Mouse (Mus musculus) lung, postnatal 0 days (tissue): ENCODE measurements around the gene Cd4.

Experiments
- CTCF ChIP-seq: IDR thresholded peaks from 2 replicates; pipeline ENCODE4 v1.5.1; 2016; ENCODE audit warnings: antibody characterized with exemption, mild to moderate bottlenecking
- EP300 ChIP-seq: IDR thresholded peaks from 2 replicates; pipeline ENCODE4 v1.6.1; 2016; ENCODE audit warnings: antibody characterized with exemption, mild to moderate bottlenecking, control low read depth

DNA sequence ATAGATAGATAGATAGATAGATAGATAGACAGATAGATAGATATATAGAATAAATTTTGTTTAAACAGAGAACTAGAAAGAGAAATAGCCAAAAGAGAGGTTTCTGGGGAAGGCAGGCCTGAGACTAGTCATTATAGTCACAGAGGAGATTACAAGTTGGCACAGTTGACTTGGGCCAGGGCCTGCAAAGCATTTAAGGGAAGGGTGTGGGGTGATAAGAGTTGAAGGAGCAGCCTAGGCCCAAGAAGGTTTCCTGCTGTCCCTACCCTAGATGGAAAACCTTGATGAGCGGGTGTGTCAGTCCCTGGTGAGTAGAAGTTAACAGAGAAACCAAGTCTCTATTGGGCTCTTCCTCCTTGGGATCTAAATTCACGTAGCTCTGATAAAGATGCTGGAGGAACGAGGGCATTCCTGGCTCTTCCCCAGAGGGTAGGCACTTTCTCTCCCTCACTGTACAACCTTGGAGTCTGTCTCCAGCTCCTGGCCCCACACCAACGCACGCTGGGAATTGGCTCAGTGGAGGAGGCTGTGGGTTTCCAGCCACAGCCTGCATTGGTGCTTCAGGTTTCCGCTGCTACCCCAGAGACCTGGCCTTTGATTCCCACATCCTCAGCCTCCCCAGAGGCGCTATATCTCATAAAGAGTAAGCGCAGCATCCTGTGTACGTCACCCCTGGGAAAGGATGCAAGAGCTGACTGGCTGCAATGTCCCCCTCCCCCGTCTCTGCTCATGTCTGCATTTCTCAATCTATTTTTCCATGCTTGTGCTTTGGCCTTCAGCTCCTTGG, 3.1 kb downstream of the Cd4 start:
- TF ChIP-seq CTCF (no peak), EP300 (no peak)
